Mouse (Mus musculus): ENCODE measurements around the gene Hsf2bp. TPM values are rescaled to one million over a fixed set of nuclear protein-coding genes. Genes with fewer than 3 reads are reported as not detected.
A peak's percentile ranks its signal among the peaks of the same experiment; 100 is the strongest.

Hsf2bp gene
- polyA plus RNA-seq, 1 experiment = not detected

- Histone ChIP-seq H3K4me1 (ENCODE audit: control insufficient read depth, insufficient read depth, low read length) (peaks cover 33% of the 10 kb centered on the region), H3K4me3 (ENCODE audit: insufficient read depth, low read length) (peak overlapping the region; percentile 26; the same call in 1 of the 2 replicates), H3K27ac (ENCODE audit: insufficient read depth, low read depth, low read length) (peak overlapping the region; percentile 71)
- TF ChIP-seq CTCF (IDR thresholded peaks at IDR 0.05; ENCODE audit: low read depth, low read length) (no peak), POLR2A (IDR thresholded peaks at IDR 0.05; ENCODE audit: borderline replicate concordance, low read depth, low read length) (no peak)
Measured at GRCm38 (mm10) chr17:31994132-31994531, 42.0 kb downstream of the Hsf2bp start.

GRCm38 (mm10) chr17:31993354-31993753, 42.8 kb downstream of the Hsf2bp start:
- Histone ChIP-seq H3K27ac (ENCODE audit: insufficient read depth, low read depth, low read length) (peak overlapping the region; percentile 15; the same call in 1 of the 2 replicates), H3K4me1 (ENCODE audit: control insufficient read depth, insufficient read depth, low read length) (peaks cover 33% of the 10 kb centered on the region), H3K4me3 (ENCODE audit: insufficient read depth, low read length) (no peak overlapping the region)
- no peak for TF ChIP-seq CTCF (IDR thresholded peaks at IDR 0.05; ENCODE audit: low read depth, low read length)
- TF ChIP-seq POLR2A (IDR thresholded peaks at IDR 0.05; ENCODE audit: borderline replicate concordance, low read depth, low read length) = no peak

- H3K4me3 ChIP-seq (ENCODE audit: insufficient read depth, low read length) = no peak overlapping the region
- TF ChIP-seq CTCF (IDR thresholded peaks at IDR 0.05; ENCODE audit: low read depth, low read length) (no peak), POLR2A (IDR thresholded peaks at IDR 0.05; ENCODE audit: borderline replicate concordance, low read depth, low read length) (no peak)
- peaks cover 38% of the 10 kb centered on the region for H3K4me1 ChIP-seq (ENCODE audit: control insufficient read depth, insufficient read depth, low read length)
- H3K27ac ChIP-seq (ENCODE audit: insufficient read depth, low read depth, low read length) = no peak overlapping the region
Measured at GRCm38 (mm10) chr17:31992004-31992403, 44.1 kb downstream of the Hsf2bp start.

- Histone ChIP-seq H3K4me3 (ENCODE audit: insufficient read depth, low read length) (no peak overlapping the region), H3K27ac (ENCODE audit: insufficient read depth, low read depth, low read length) (no peak overlapping the region), H3K4me1 (ENCODE audit: control insufficient read depth, insufficient read depth, low read length) (peaks cover 19% of the 10 kb centered on the region)
- TF ChIP-seq CTCF (IDR thresholded peaks at IDR 0.05; ENCODE audit: low read depth, low read length) (no peak), POLR2A (IDR thresholded peaks at IDR 0.05; ENCODE audit: borderline replicate concordance, low read depth, low read length) (no peak)
Measured at GRCm38 (mm10) chr17:31989035-31989434, 47.1 kb downstream of the Hsf2bp start.

- H3K4me3 ChIP-seq (ENCODE audit: insufficient read depth, low read length) = no peak overlapping the region
- H3K4me1 ChIP-seq (ENCODE audit: control insufficient read depth, insufficient read depth, low read length) = peaks cover 10% of the 10 kb centered on the region
- TF ChIP-seq CTCF (IDR thresholded peaks at IDR 0.05; ENCODE audit: low read depth, low read length) (no peak), POLR2A (IDR thresholded peaks at IDR 0.05; ENCODE audit: borderline replicate concordance, low read depth, low read length) (no peak)
- H3K27ac ChIP-seq (ENCODE audit: insufficient read depth, low read depth, low read length) = no peak overlapping the region
Measured at GRCm38 (mm10) chr17:31986915-31987314, 49.2 kb downstream of the Hsf2bp start.

GRCm38 (mm10) chr17:31983491-31983890, 52.7 kb downstream of the Hsf2bp start:
- peaks cover 10% of the 10 kb centered on the region for H3K4me1 ChIP-seq (ENCODE audit: control insufficient read depth, insufficient read depth, low read length)
- TF ChIP-seq POLR2A (IDR thresholded peaks at IDR 0.05; ENCODE audit: borderline replicate concordance, low read depth, low read length) (no peak), CTCF (IDR thresholded peaks at IDR 0.05; ENCODE audit: low read depth, low read length) (no peak)
- no peak overlapping the region for H3K27ac ChIP-seq (ENCODE audit: insufficient read depth, low read depth, low read length)

GRCm38 (mm10) chr17:31982326-31983190, 53.6 kb downstream of the Hsf2bp start:
- Histone ChIP-seq H3K4me1 (ENCODE audit: control insufficient read depth, insufficient read depth, low read length) (peaks cover 4% of the 10 kb centered on the region), H3K27ac (ENCODE audit: insufficient read depth, low read depth, low read length) (no peak overlapping the region), H3K4me3 (ENCODE audit: insufficient read depth, low read length) (no peak overlapping the region)

More at GRCm38 (mm10) chr17:31983491-31983890, 52.7 kb downstream of the Hsf2bp start:
- no peak overlapping the region for H3K4me3 ChIP-seq (ENCODE audit: insufficient read depth, low read length)

GRCm38 (mm10) chr17:31979888-31980287, 56.3 kb downstream of the Hsf2bp start:
- TF ChIP-seq POLR2A (IDR thresholded peaks at IDR 0.05; ENCODE audit: borderline replicate concordance, low read depth, low read length) = no peak
- H3K4me3 ChIP-seq (ENCODE audit: insufficient read depth, low read length) = no peak overlapping the region
- H3K27ac ChIP-seq (ENCODE audit: insufficient read depth, low read depth, low read length) = no peak overlapping the region
- H3K4me1 ChIP-seq (ENCODE audit: control insufficient read depth, insufficient read depth, low read length) = no peaks in the 10 kb centered on the region

More at GRCm38 (mm10) chr17:31982326-31983190, 53.6 kb downstream of the Hsf2bp start:
- TF ChIP-seq POLR2A (IDR thresholded peaks at IDR 0.05; ENCODE audit: borderline replicate concordance, low read depth, low read length) (no peak), CTCF (IDR thresholded peaks at IDR 0.05; ENCODE audit: low read depth, low read length) (no peak)

GRCm38 (mm10) chr17:31977131-31977530, 59.0 kb downstream of the Hsf2bp start:
- peaks cover 2% of the 10 kb centered on the region; the same call in 1 of the 2 replicates for H3K4me1 ChIP-seq (ENCODE audit: control insufficient read depth, insufficient read depth, low read length)
- no peak for TF ChIP-seq CTCF (IDR thresholded peaks at IDR 0.05; ENCODE audit: low read depth, low read length)
- no peak for TF ChIP-seq POLR2A (IDR thresholded peaks at IDR 0.05; ENCODE audit: borderline replicate concordance, low read depth, low read length)
- no peak overlapping the region for H3K4me3 ChIP-seq (ENCODE audit: insufficient read depth, low read length)
- no peak overlapping the region for H3K27ac ChIP-seq (ENCODE audit: insufficient read depth, low read depth, low read length)

- TF ChIP-seq POLR2A (IDR thresholded peaks at IDR 0.05; ENCODE audit: borderline replicate concordance, low read depth, low read length) (no peak), CTCF (IDR thresholded peaks at IDR 0.05; ENCODE audit: low read depth, low read length) (no peak)
- Histone ChIP-seq H3K27ac (ENCODE audit: insufficient read depth, low read depth, low read length) (no peak overlapping the region), H3K4me3 (ENCODE audit: insufficient read depth, low read length) (no peak overlapping the region), H3K4me1 (ENCODE audit: control insufficient read depth, insufficient read depth, low read length) (peaks cover 2% of the 10 kb centered on the region; the same call in 1 of the 2 replicates)
Measured at GRCm38 (mm10) chr17:31976501-31976900, 59.6 kb downstream of the Hsf2bp start.

Measured in bone marrow macrophage, adult 2 months (primary cell).